ENCODE assay signal across 18 mouse cellular contexts in the genomic region with DNA sequence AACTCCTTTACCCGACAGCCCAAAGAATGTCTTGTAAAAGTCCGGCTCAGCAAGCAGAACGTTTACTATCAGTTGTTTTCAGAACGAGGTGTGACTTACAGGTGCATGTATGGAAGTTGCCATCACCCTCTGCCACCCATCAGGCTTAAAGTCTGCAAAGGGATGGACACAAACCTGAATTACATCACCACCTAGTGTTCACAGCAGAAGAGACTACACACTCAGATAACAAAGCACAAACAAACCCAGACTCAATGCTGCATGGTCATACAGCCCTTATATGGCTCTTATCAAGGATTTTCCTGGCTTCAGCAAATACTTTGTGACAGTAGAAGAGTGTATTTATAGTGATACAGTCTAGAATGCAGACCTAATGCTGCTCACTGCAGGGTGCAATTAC. TPM values are rescaled to one million over a fixed set of nuclear protein-coding genes. Genes with fewer than 3 reads are reported as not detected.
DNase-seq lines count a peak whose midpoint lies in the region; ATAC-seq and TF ChIP-seq lines count a peak whose summit lies in the region.
"Had no signal": no experiment of that assay in that cellular context is flagged by ENCODE, and none has a peak within 500 bp of the region (broad histone marks: within the 10 kb centered on the region; RNA-seq: fewer than 3 reads in every experiment).

No protein-coding gene starts in this region.

- no peaks in the 10 kb centered on the region for H3K4me1 ChIP-seq in forebrain, postnatal 0 days (ENCODE audit: insufficient read depth)
- 0 out of 2 replicates have a peak, but pooled peaks cover 5% of the 10 kb centered on the region for H3K4me1 ChIP-seq in forebrain, embryonic 13.5 days
- peaks cover 5% of the 10 kb centered on the region; the same call in 1 of the 2 replicates for H3K4me1 ChIP-seq in kidney, adult 2 months (ENCODE audit: control insufficient read depth, insufficient read depth, low read length)
- peaks cover 16% of the 10 kb centered on the region for H3K4me1 ChIP-seq in kidney, embryonic 15.5 days
- H3K4me1 ChIP-seq in liver, embryonic 13.5 days (replicated peaks): peaks cover 23% of the 10 kb centered on the region
- H3K4me1 ChIP-seq: stomach, embryonic 15.5 days had no signal

- no peak for TF ChIP-seq POLR2A in kidney, adult 2 months (IDR thresholded peaks at IDR 0.05; ENCODE audit: low read depth, low read length)

- WGBS in forebrain, postnatal 0 days: 86% methylated on average over 4 of the region's 4 CpGs
- 80% methylated on average over 4 of the region's 4 CpGs for WGBS in forebrain, embryonic 13.5 days
- 61% methylated on average over 4 of the region's 4 CpGs for WGBS in kidney, adult 2 months
- 70% methylated on average over 4 of the region's 4 CpGs for WGBS in kidney, embryonic 15.5 days
- 63% methylated on average over 4 of the region's 4 CpGs for WGBS in liver, embryonic 13.5 days (ENCODE audit: insufficient replicate concordance)

- TF ChIP-seq CTCF in forebrain, postnatal 0 days (IDR thresholded peaks at IDR 0.05; ENCODE audit: low read depth): peak; percentile 49
- peak; percentile 21; the same call in 1 of the 2 replicates for TF ChIP-seq CTCF in kidney, adult 2 months (conservative IDR thresholded peaks at IDR 0.05; ENCODE audit: insufficient read depth, insufficient read length, low read depth, low read length)

- no peak overlapping the region for H3K4me3 ChIP-seq in forebrain, postnatal 0 days (ENCODE audit: low read depth, low read length)
- H3K4me3 ChIP-seq in forebrain, embryonic 13.5 days: no peak overlapping the region
- H3K4me3 ChIP-seq in kidney, adult 2 months (ENCODE audit: insufficient read depth, low read depth, low read length): no peak overlapping the region
- no peak overlapping the region for H3K4me3 ChIP-seq in kidney, embryonic 15.5 days (replicated peaks)
- H3K4me3 ChIP-seq in liver, embryonic 13.5 days (replicated peaks): no peak overlapping the region
- H3K4me3 ChIP-seq: embryonic facial prominence, embryonic 15.5 days; forebrain, embryonic 12.5 days; heart, embryonic 15.5 days; lung, embryonic 15.5 days; midbrain, embryonic 12.5 days; stomach, embryonic 15.5 days had no signal

- H3K9ac ChIP-seq in forebrain, postnatal 0 days: no peak overlapping the region
- H3K9ac ChIP-seq in forebrain, embryonic 13.5 days: no peak overlapping the region
- no peak overlapping the region for H3K9ac ChIP-seq in kidney, embryonic 15.5 days
- no peak overlapping the region for H3K9ac ChIP-seq in liver, embryonic 13.5 days
- H3K9ac ChIP-seq: embryonic facial prominence, embryonic 15.5 days; forebrain, embryonic 12.5 days; heart, embryonic 15.5 days; hindbrain, embryonic 14.5 days; lung, embryonic 15.5 days; midbrain, embryonic 12.5 days; stomach, embryonic 15.5 days had no signal

- no peak overlapping the region for H3K27ac ChIP-seq in forebrain, postnatal 0 days (ENCODE audit: low read depth, low read length)
- H3K27ac ChIP-seq in forebrain, embryonic 13.5 days: no peak overlapping the region
- no peak overlapping the region for H3K27ac ChIP-seq in kidney, adult 2 months (ENCODE audit: insufficient read depth, low read depth, low read length)
- H3K27ac ChIP-seq in kidney, embryonic 15.5 days: no peak overlapping the region
- no peak overlapping the region for H3K27ac ChIP-seq in liver, embryonic 13.5 days
- H3K27ac ChIP-seq: embryonic facial prominence, embryonic 15.5 days; forebrain, embryonic 12.5 days; heart, embryonic 15.5 days; hindbrain, embryonic 14.5 days; lung, embryonic 15.5 days; midbrain, embryonic 12.5 days; stomach, embryonic 15.5 days had no signal

- DNase-seq in forebrain, postnatal 0 days: peak; percentile 7
- DNase-seq in kidney, adult 2 months: no peak
- peak; percentile 36 for DNase-seq in A20 (ENCODE audit: low read depth, low spot score)
- no peak for DNase-seq in liver, embryonic 13.5 days
- DNase-seq in adrenal gland, postnatal 25 days: no peak
- no peak for DNase-seq in thymus, postnatal 25 days
- DNase-seq: cerebellum, adult 11-12 months; gastrocnemius, postnatal 10 days; left cerebral cortex, postnatal 4 days had no signal

- no peak; the same call in 1 of the 2 replicates for ATAC-seq in forebrain, postnatal 0 days
- no peak for ATAC-seq in forebrain, embryonic 13.5 days
- no peak for ATAC-seq in kidney, embryonic 15.5 days (replicated peaks; ENCODE audit: low FRiP score)
- ATAC-seq in liver, embryonic 13.5 days (ENCODE audit: low read depth): peak; percentile 35; the same call in 1 of the 2 replicates

- H3K36me3 ChIP-seq in forebrain, postnatal 0 days (ENCODE audit: insufficient read depth): no peaks in the 10 kb centered on the region
- H3K36me3 ChIP-seq in forebrain, embryonic 13.5 days (ENCODE audit: poor library complexity, severe bottlenecking): no peaks in the 10 kb centered on the region
- no peaks in the 10 kb centered on the region for H3K36me3 ChIP-seq in kidney, adult 2 months (ENCODE audit: control insufficient read depth, insufficient read depth, low read length)
- no peaks in the 10 kb centered on the region for H3K36me3 ChIP-seq in kidney, embryonic 15.5 days
- H3K36me3 ChIP-seq in liver, embryonic 13.5 days: no peaks in the 10 kb centered on the region
- H3K36me3 ChIP-seq: embryonic facial prominence, embryonic 15.5 days; forebrain, embryonic 12.5 days; heart, embryonic 15.5 days; lung, embryonic 15.5 days; midbrain, embryonic 12.5 days; stomach, embryonic 15.5 days had no signal

- no peaks in the 10 kb centered on the region for H3K9me3 ChIP-seq in forebrain, postnatal 0 days (ENCODE audit: low read length)
- H3K9me3 ChIP-seq in forebrain, embryonic 13.5 days (replicated peaks): no peaks in the 10 kb centered on the region
- H3K9me3 ChIP-seq in kidney, embryonic 15.5 days (replicated peaks): no peaks in the 10 kb centered on the region
- H3K9me3 ChIP-seq in liver, embryonic 13.5 days (replicated peaks): no peaks in the 10 kb centered on the region
- H3K9me3 ChIP-seq: embryonic facial prominence, embryonic 15.5 days; forebrain, embryonic 12.5 days; heart, embryonic 15.5 days; lung, embryonic 15.5 days; midbrain, embryonic 12.5 days; stomach, embryonic 15.5 days had no signal

- no peaks in the 10 kb centered on the region for H3K27me3 ChIP-seq in forebrain, postnatal 0 days (ENCODE audit: insufficient read depth, low read length)
- H3K27me3 ChIP-seq in forebrain, embryonic 13.5 days: peaks cover 14% of the 10 kb centered on the region; the same call in 1 of the 2 replicates
- no peaks in the 10 kb centered on the region for H3K27me3 ChIP-seq in kidney, adult 2 months (replicated peaks; ENCODE audit: control insufficient read depth, insufficient read depth, low read length)
- H3K27me3 ChIP-seq in kidney, embryonic 15.5 days: peaks cover 12% of the 10 kb centered on the region
- peaks cover 11% of the 10 kb centered on the region for H3K27me3 ChIP-seq in liver, embryonic 13.5 days
- H3K27me3 ChIP-seq: embryonic facial prominence, embryonic 15.5 days; lung, embryonic 15.5 days had no signal

- no peak overlapping the region for H3K4me2 ChIP-seq in forebrain, postnatal 0 days (ENCODE audit: low read depth)
- H3K4me2 ChIP-seq in forebrain, embryonic 13.5 days: no peak overlapping the region
- no peak overlapping the region for H3K4me2 ChIP-seq in kidney, embryonic 15.5 days
- H3K4me2 ChIP-seq in liver, embryonic 13.5 days: no peak overlapping the region
- H3K4me2 ChIP-seq: embryonic facial prominence, embryonic 15.5 days; forebrain, embryonic 12.5 days; heart, embryonic 15.5 days; hindbrain, embryonic 14.5 days; lung, embryonic 15.5 days; midbrain, embryonic 12.5 days; stomach, embryonic 15.5 days had no signal

RNA-seq across cellular contexts. Expression of a gene that starts 4.0 kb away (rescaled TPM):
- 4.6 and 7.2 TPM in 2 replicates for total RNA-seq in forebrain, postnatal 0 days (2014; rRNA removed)
- polyA plus RNA-seq in forebrain, postnatal 0 days (2015; fragmentation: Nextera tagmentation; extraction: Ambion mirVana): 1.7 and 2.3 TPM in 2 replicates
- 3.8 and 5.1 TPM in 2 replicates for polyA plus RNA-seq in forebrain, embryonic 13.5 days (2015; fragmentation: Nextera tagmentation; extraction: Ambion mirVana)
- 0.35 and 0.41 TPM in 2 replicates for polyA plus RNA-seq in kidney, adult 2 months (2012; rRNA removed)
- polyA plus RNA-seq in kidney, embryonic 15.5 days (2015; fragmentation: Nextera tagmentation; extraction: Ambion mirVana): 7.6 and 8.5 TPM in 2 replicates
- polyA plus RNA-seq in liver, embryonic 13.5 days (2015; fragmentation: Nextera tagmentation; extraction: Ambion mirVana): 0.15 and 0.28 TPM in 2 replicates
- 1.0 and 1.6 TPM in 2 replicates for total RNA-seq in adrenal gland, postnatal 25 days (2021)

RNA-seq across cellular contexts. Expression of a gene that starts 8.8 kb away (rescaled TPM):
- 71.3 and 73.3 TPM in 2 replicates for total RNA-seq in forebrain, postnatal 0 days (2014; rRNA removed)
- 43.3 and 51.4 TPM in 2 replicates for polyA plus RNA-seq in forebrain, postnatal 0 days (2015; fragmentation: Nextera tagmentation; extraction: Ambion mirVana)
- 44.2 and 48.7 TPM in 2 replicates for polyA plus RNA-seq in forebrain, embryonic 13.5 days (2015; fragmentation: Nextera tagmentation; extraction: Ambion mirVana)
- 13.6 and 16.2 TPM in 2 replicates for polyA plus RNA-seq in kidney, adult 2 months (2012; rRNA removed)
- polyA plus RNA-seq in kidney, embryonic 15.5 days (2015; fragmentation: Nextera tagmentation; extraction: Ambion mirVana): 43.6 and 44.4 TPM in 2 replicates
- polyA plus RNA-seq in liver, embryonic 13.5 days (2015; fragmentation: Nextera tagmentation; extraction: Ambion mirVana): 18.1 and 21.9 TPM in 2 replicates
- 51.2 and 51.7 TPM in 2 replicates for total RNA-seq in adrenal gland, postnatal 25 days (2021)

Comparison
In these comparisons a context has a peak if more than half of its experiments do, and no peak if none do; other contexts are left out.
1. DNase-seq: peak in forebrain, postnatal 0 days (single experiment) and A20 (single experiment); none in kidney, adult 2 months (single experiment), liver, embryonic 13.5 days (single experiment), adrenal gland, postnatal 25 days (single experiment) and thymus, postnatal 25 days (single experiment).